Mouse (Mus musculus) spleen, adult 2 months (tissue): Measurements from ENCODE around the gene Saxo2. TPM values are rescaled to one million over a fixed set of nuclear protein-coding genes. Genes with fewer than 3 reads are reported as not detected.
A peak's percentile ranks its signal among the peaks of the same experiment; 100 is the strongest.

Experiments
- DNase-seq, 2 experiments: peaks; one replicate each; pipeline versions ENCODE4 v3.0.0 to v3.0.0-alpha.2; 2012 to 2021; ENCODE audit warnings: low spot score in 2 of 2, low read depth in 1 of 2
- H3K27ac ChIP-seq: fragments of 200-500 bp; 2 replicates; pipeline ENCODE4 v1.5.1; 2012; ENCODE audit warnings: low read length, inconsistent platforms; ENCODE audit not compliant: insufficient read depth
- H3K27me3 ChIP-seq: fragments of 200-500 bp; 2 replicates; pipeline ENCODE4 v1.6.1; 2012; ENCODE audit warnings: mild to moderate bottlenecking, moderate library complexity, low read length, inconsistent platforms; ENCODE audit not compliant: control insufficient read depth, insufficient read depth
- H3K36me3 ChIP-seq: fragments of 200-500 bp; 2 replicates; pipeline ENCODE4 v1.6.1; 2012; ENCODE audit warnings: mild to moderate bottlenecking, low read length, inconsistent platforms; ENCODE audit not compliant: control insufficient read depth, insufficient read depth
- H3K4me1 ChIP-seq: fragments of 200-500 bp; 2 replicates; pipeline ENCODE4 v1.6.1; 2011; ENCODE audit warnings: inconsistent platforms; ENCODE audit not compliant: control insufficient read depth, insufficient read depth, insufficient read length
- H3K4me3 ChIP-seq: fragments of 200-500 bp; 2 replicates; pipeline ENCODE4 v1.5.1; 2011; ENCODE audit warnings: mild to moderate bottlenecking, inconsistent platforms; ENCODE audit not compliant: insufficient read depth, insufficient read length; ENCODE audit errors: extremely low read depth
- CTCF ChIP-seq: fragments of 200-500 bp; IDR thresholded peaks from 2 replicates; pipeline ENCODE4 v1.5.1; 2011; ENCODE audit warnings: mild to moderate bottlenecking, inconsistent platforms; ENCODE audit not compliant: insufficient read depth, insufficient read length, insufficient replicate concordance; ENCODE audit errors: extremely low read depth
- POLR2A ChIP-seq: fragments of 200-500 bp; IDR thresholded peaks from 2 replicates; pipeline ENCODE4 v1.6.1; 2011; ENCODE audit warnings: low read depth, low read length, inconsistent platforms
- WGBS: fragments of 180-500 bp; shearing (Covaris S2); methylation state at CpG from one replicate; pipeline ENCODE4 v1.1.7; 2018; 5-methylcytosine and 5-hydroxymethylcytosine counted together
- polyA plus RNA-seq: library from polyadenylated mRNA; depleted of rRNA; stranded (reverse); fragments of >200 nt; gene quantifications from 2 replicates; pipeline ENCODE4 v1.2.3, GENCODE M21; 2012

The Saxo2 gene
- polyA plus RNA-seq, 1 experiment, result 0.02 TPM

DNA sequence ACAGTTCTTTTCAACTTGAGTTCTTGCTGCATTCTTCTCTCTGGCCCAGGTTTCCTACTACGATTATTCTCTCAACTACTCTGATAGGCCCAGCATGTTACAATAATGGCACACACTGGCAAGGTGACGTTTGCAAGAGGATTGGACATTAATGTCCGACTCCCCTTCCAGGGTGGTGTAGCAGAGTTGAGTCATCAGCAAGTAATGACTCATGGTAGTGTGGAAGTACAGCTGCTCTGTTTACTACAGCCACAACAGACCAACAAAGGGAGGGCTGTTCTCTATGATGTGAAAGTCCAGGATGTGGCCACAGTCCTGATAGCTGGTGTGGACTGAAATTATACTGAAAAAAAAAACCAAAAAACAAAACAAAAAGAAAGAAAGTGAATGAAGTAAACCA is 16.3 kb upstream of the Saxo2 start:
- 86% methylated on average over 3 of the region's 3 CpGs for WGBS
- Histone ChIP-seq H3K36me3 (peaks cover 27% of the 10 kb centered on the region), H3K4me1 (no peaks in the 10 kb centered on the region), H3K27me3 (no peaks in the 10 kb centered on the region), H3K4me3 (no peak overlapping the region), H3K27ac (no peak overlapping the region)
- DNase-seq, result no peak
- no peak for TF ChIP-seq CTCF
- TF ChIP-seq POLR2A, result no peak

GRCm38 (mm10) chr7:82649081-82649445 is 735 bp upstream of the Saxo2 start:
- DNase-seq, result no peak
- 11% methylated on average over 6 of the region's 6 CpGs for WGBS
- peak overlapping the region; percentile 87 for H3K4me3 ChIP-seq
- no peak overlapping the region for H3K27ac ChIP-seq
- peaks cover 4% of the 10 kb centered on the region; the same call in 1 of the 2 replicates for H3K4me1 ChIP-seq
- H3K27me3 ChIP-seq, result no peaks in the 10 kb centered on the region
- TF ChIP-seq CTCF (no peak), POLR2A (no peak)
- H3K36me3 ChIP-seq, result peaks cover 6% of the 10 kb centered on the region

GRCm38 (mm10) chr7:82647909-82648308 is 419 bp downstream of the Saxo2 start:
- DNase-seq, result no peak
- TF ChIP-seq POLR2A (no peak), CTCF (no peak)
- Histone ChIP-seq H3K27ac (no peak overlapping the region), H3K27me3 (no peaks in the 10 kb centered on the region), H3K36me3 (peaks cover 6% of the 10 kb centered on the region), H3K4me1 (peaks cover 4% of the 10 kb centered on the region; the same call in 1 of the 2 replicates), H3K4me3 (peak overlapping the region; percentile 87)
- WGBS, result 30% methylated on average over 4 of the region's 4 CpGs

DNA sequence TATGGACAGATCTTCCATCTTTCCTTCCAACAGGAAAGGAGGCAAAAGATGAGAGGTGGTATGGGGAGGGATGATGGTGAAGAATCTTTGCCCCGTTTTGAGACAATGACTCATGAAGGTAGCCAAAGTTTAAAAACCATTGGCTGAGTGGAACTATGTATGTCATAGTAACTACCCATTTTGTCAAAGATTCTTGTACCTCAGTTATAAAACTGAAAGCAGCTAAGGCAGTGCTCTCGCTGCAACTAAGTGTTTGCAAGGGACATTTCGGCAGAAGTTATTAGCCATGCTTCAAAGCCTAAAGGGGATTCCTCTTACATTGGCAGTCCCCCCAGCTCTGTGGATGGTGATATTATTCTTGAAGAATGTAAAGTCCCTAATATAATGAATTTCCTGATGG is 1.1 kb downstream of the Saxo2 start:
- TF ChIP-seq CTCF (no peak), POLR2A (no peak)
- Histone ChIP-seq H3K27me3 (no peaks in the 10 kb centered on the region), H3K27ac (no peak overlapping the region), H3K4me3 (no peak overlapping the region), H3K36me3 (peaks cover 4% of the 10 kb centered on the region), H3K4me1 (peaks cover 4% of the 10 kb centered on the region; the same call in 1 of the 2 replicates)
- WGBS, result 64% methylated on average over 3 of the region's 3 CpGs
- no peak for DNase-seq

GRCm38 (mm10) chr7:82625342-82625741 is 23.0 kb downstream of the Saxo2 start:
- no peak overlapping the region for H3K4me3 ChIP-seq
- WGBS, result 22% methylated on average over 7 of the region's 7 CpGs
- H3K27ac ChIP-seq, result no peak overlapping the region
- H3K27me3 ChIP-seq, result no peaks in the 10 kb centered on the region
- TF ChIP-seq CTCF (no peak), POLR2A (no peak)
- no peaks in the 10 kb centered on the region for H3K36me3 ChIP-seq
- H3K4me1 ChIP-seq, result no peaks in the 10 kb centered on the region
- DNase-seq, result peak in 1 of 2 experiments; percentile 8

DNA sequence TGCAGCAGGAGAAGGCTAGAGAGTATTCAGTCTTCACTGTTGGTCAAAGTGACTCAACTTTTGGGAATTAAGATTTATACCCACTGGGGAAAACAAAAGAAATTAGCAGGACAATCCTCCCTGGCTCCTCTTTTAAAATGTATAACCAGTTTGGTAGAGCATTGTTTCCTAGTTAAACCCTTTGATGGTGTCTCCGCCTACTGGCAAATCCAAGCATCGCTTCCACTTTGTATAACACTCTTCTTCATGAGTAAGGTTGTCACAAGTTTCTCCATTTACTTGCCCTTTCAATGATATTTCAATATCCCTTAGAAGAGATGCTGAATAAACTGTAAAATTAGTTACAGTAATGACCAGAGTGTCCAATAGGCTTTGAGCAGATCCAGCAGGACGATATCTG is 38.7 kb downstream of the Saxo2 start:
- no peak overlapping the region for H3K27ac ChIP-seq

GRCm38 (mm10) chr7:82605425-82605824 is 42.9 kb downstream of the Saxo2 start:
- Histone ChIP-seq H3K4me1 (no peaks in the 10 kb centered on the region; the same call in 1 of the 2 replicates), H3K27ac (no peak overlapping the region), H3K27me3 (no peaks in the 10 kb centered on the region), H3K4me3 (no peak overlapping the region), H3K36me3 (no peaks in the 10 kb centered on the region)
- WGBS, result 94% methylated on average over 6 of the region's 6 CpGs
- no peak for DNase-seq
- TF ChIP-seq POLR2A (no peak), CTCF (no peak)

More for the DNA sequence above, 38.7 kb downstream of the Saxo2 start:
- H3K4me3 ChIP-seq, result no peak overlapping the region
- no peak for TF ChIP-seq POLR2A
- TF ChIP-seq CTCF, result no peak
- H3K4me1 ChIP-seq, result no peaks in the 10 kb centered on the region
- H3K27me3 ChIP-seq, result no peaks in the 10 kb centered on the region
- no peaks in the 10 kb centered on the region for H3K36me3 ChIP-seq
- no peak for DNase-seq
- 60% methylated on average over 3 of the region's 3 CpGs for WGBS
